In the genomic region with DNA sequence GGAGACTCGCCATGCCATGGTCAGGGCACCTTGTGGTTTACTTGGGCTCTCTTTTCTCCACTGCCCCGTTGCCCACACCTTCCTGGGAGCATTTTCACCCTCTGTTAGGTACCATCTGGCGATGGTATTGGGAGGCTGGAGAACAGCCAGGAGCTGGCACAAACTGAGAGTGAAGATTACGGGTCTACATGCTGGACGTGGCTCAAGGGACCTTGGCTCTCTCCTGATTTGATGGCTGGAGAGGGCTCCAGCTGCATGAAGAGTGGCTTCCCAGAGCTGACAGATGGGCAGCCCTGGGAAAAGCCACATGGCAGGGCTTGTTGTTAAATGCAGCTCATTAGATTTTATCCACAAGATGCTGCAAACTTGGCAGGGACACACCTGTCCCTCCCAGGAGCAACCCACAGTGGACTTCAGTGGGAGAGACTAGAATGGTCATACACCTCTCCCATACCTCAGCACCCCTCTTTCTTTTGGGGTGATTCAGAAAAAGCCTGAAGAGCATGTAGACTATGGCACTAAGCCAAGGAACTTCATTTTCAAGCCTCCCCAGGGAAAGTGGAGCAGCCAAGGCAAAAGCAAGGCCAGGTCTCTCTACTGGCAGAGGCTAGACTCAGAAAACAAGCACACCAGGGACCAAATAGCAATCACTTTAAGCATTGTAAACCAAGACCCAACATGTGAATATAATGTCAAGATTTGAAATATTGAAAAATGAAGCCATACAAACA, we compare ENCODE assay signal across 9 mouse cellular contexts. TPM values are rescaled to one million over a fixed set of nuclear protein-coding genes. Genes with fewer than 3 reads are reported as not detected.
DNase-seq lines count a peak whose midpoint lies in the region; ATAC-seq and TF ChIP-seq lines count a peak whose summit lies in the region.
"Had no signal": no experiment of that assay in that cellular context is flagged by ENCODE, and none has a peak within 500 bp of the region (broad histone marks: within the 10 kb centered on the region; RNA-seq: fewer than 3 reads in every experiment).

No protein-coding gene starts in this region.

- 80% methylated on average over 5 of the region's 5 CpGs for WGBS in forebrain, embryonic 13.5 days
- WGBS in forebrain, embryonic 10.5 days = 89% methylated on average over 5 of the region's 5 CpGs
- 3% methylated on average over 5 of the region's 5 CpGs for whole genome bisulfite sequencing in cerebellum, adult 2 months

- H3K27me3 ChIP-seq in forebrain, embryonic 13.5 days = no peaks in the 10 kb centered on the region
- no peaks in the 10 kb centered on the region for H3K27me3 ChIP-seq in forebrain, embryonic 10.5 days (ENCODE audit: poor library complexity, severe bottlenecking)
- H3K27me3 ChIP-seq in cerebellum, adult 2 months (ENCODE audit: control insufficient read depth, insufficient read depth, low read length) = no peaks in the 10 kb centered on the region; the same call in 1 of the 2 replicates

- H3K9ac ChIP-seq in forebrain, embryonic 13.5 days = no peak overlapping the region

- no peak overlapping the region; the same call in 1 of the 2 replicates for H3K27ac ChIP-seq in forebrain, embryonic 13.5 days
- H3K27ac ChIP-seq in forebrain, embryonic 10.5 days = no peak overlapping the region
- no peak overlapping the region for H3K27ac ChIP-seq in cerebellum, adult 2 months (ENCODE audit: insufficient read depth, low read length)
- H3K27ac ChIP-seq: left cerebral cortex, adult 2 months had no signal

- no peaks in the 10 kb centered on the region for H3K36me3 ChIP-seq in forebrain, embryonic 13.5 days (ENCODE audit: poor library complexity, severe bottlenecking)
- H3K36me3 ChIP-seq in forebrain, embryonic 10.5 days (replicated peaks) = no peaks in the 10 kb centered on the region

- H3K4me2 ChIP-seq in forebrain, embryonic 13.5 days = no peak overlapping the region

- DNase-seq in forebrain, embryonic 10.5 days (ENCODE audit: extremely low spot score, low spot score) = no peak
- peak; percentile 96 for DNase-seq in left cerebral cortex, postnatal 4 days
- no peak for DNase-seq in left cerebral cortex, adult 11 months (ENCODE audit: low spot score)
- DNase-seq in cerebellum, adult 2 months = peak; percentile 82 to 87
- peak; percentile 31 to 39 for DNase-seq in kidney, postnatal 25 days
- DNase-seq in urinary bladder, postnatal 14 days (ENCODE audit: low spot score) = no peak
- no peak for DNase-seq in lung, postnatal 25 days (ENCODE audit: low spot score)

- no peak overlapping the region for H3K4me3 ChIP-seq in forebrain, embryonic 13.5 days
- H3K4me3 ChIP-seq in forebrain, embryonic 10.5 days = no peak overlapping the region
- no peak overlapping the region for H3K4me3 ChIP-seq in cerebellum, adult 2 months (replicated peaks; ENCODE audit: insufficient read depth, low read depth, low read length)
- H3K4me3 ChIP-seq: left cerebral cortex, adult 2 months had no signal

- TF ChIP-seq CTCF in cerebellum, adult 2 months (IDR thresholded peaks at IDR 0.05; ENCODE audit: borderline replicate concordance, insufficient read depth, low read depth, low read length) = no peak

- peak; percentile 79 for ATAC-seq in forebrain, embryonic 13.5 days

- H3K9me3 ChIP-seq in forebrain, embryonic 13.5 days (replicated peaks) = no peaks in the 10 kb centered on the region
- H3K9me3 ChIP-seq in forebrain, embryonic 10.5 days = no peaks in the 10 kb centered on the region

- intact Hi-C loops in left cerebral cortex, postnatal 4 days (cut with DNase I) = no loop called here

- no peak for TF ChIP-seq POLR2A in cerebellum, adult 2 months (IDR thresholded peaks at IDR 0.05; ENCODE audit: borderline replicate concordance, insufficient read depth, low read length)

- H3K4me1 ChIP-seq in forebrain, embryonic 13.5 days = peaks cover 12% of the 10 kb centered on the region
- peaks cover 9% of the 10 kb centered on the region for H3K4me1 ChIP-seq in forebrain, embryonic 10.5 days
- H3K4me1 ChIP-seq in cerebellum, adult 2 months (ENCODE audit: control insufficient read depth, insufficient read depth, low read length) = peaks cover 6% of the 10 kb centered on the region

RNA-seq across cellular contexts. Expression of gene Cacul1, which starts 34.8 kb away (rescaled TPM):
- polyA plus RNA-seq in forebrain, embryonic 13.5 days (2015; fragmentation: Nextera tagmentation; extraction: Ambion mirVana) = 19.3 and 20.9 TPM in 2 replicates
- 24.6 and 26.6 TPM in 2 replicates for polyA plus RNA-seq in forebrain, embryonic 10.5 days (2016; fragmentation: Nextera tagmentation; extraction: Ambion mirVana)
- 10 to 100 TPM; 44.1 to 49.1 TPM for total RNA-seq in left cerebral cortex, postnatal 4 days (2021)
- 21.7 and 21.8 TPM in 2 replicates for polyA plus RNA-seq in cerebellum, adult 2 months (2012; rRNA removed)

Comparison
In these comparisons a context has a peak if more than half of its experiments do, and no peak if none do; other contexts are left out.
1. DNase-seq: peak in left cerebral cortex, postnatal 4 days (single experiment), cerebellum, adult 2 months (2 of 2) and kidney, postnatal 25 days (2 of 2); none in forebrain, embryonic 10.5 days (single experiment), left cerebral cortex, adult 11 months (single experiment), urinary bladder, postnatal 14 days (single experiment) and lung, postnatal 25 days (single experiment).